Mouse (Mus musculus) kidney, embryonic 14.5 days (tissue): Measurements from ENCODE around the gene Thtpa. TPM values are rescaled to one million over a fixed set of nuclear protein-coding genes. Genes with fewer than 3 reads are reported as not detected.
A peak's percentile ranks its signal among the peaks of the same experiment; 100 is the strongest.

Source experiments
- ATAC-seq: fragments of 200-750 bp; cut with Nextera tagmentation; 2 replicates; pipeline ENCODE4 v1.8.0; 2017; ENCODE audit warnings: moderate number of reproducible peaks, mild to moderate bottlenecking, moderate TSS enrichment, moderate library complexity; ENCODE audit not compliant: low FRiP score, low TSS enrichment
- H3K27ac ChIP-seq: fragments of 300-500 bp; sonication (generic); 2 replicates; pipeline ENCODE4 v1.5.1; 2014; ENCODE audit warnings: low read depth, mild to moderate bottlenecking, low read length, moderate library complexity, mixed read lengths
- H3K27me3 ChIP-seq: fragments of 300-500 bp; sonication (generic); 2 replicates; pipeline ENCODE4 v1.6.1; 2014; ENCODE audit warnings: mild to moderate bottlenecking, low read length; ENCODE audit not compliant: control insufficient read depth, insufficient read depth
- H3K36me3 ChIP-seq: fragments of 300-500 bp; sonication (generic); 2 replicates; pipeline ENCODE4 v1.6.1; 2014; ENCODE audit warnings: low read length, mixed read lengths; ENCODE audit not compliant: control insufficient read depth, insufficient read depth
- H3K4me1 ChIP-seq: fragments of 300-500 bp; sonication (generic); 2 replicates; pipeline ENCODE4 v1.6.1; 2014; ENCODE audit warnings: low read length, mixed read lengths; ENCODE audit not compliant: control insufficient read depth, insufficient read depth
- H3K4me2 ChIP-seq: fragments of 300-500 bp; sonication (generic); replicated peaks from 2 replicates; pipeline ENCODE4 v1.6.1; 2014; ENCODE audit warnings: low read depth, mild to moderate bottlenecking, low read length
- H3K4me3 ChIP-seq: fragments of 300-500 bp; sonication (generic); 2 replicates; pipeline ENCODE4 v1.5.1; 2014; ENCODE audit warnings: mild to moderate bottlenecking, low read length
- H3K9ac ChIP-seq: fragments of 300-500 bp; sonication (generic); 2 replicates; pipeline ENCODE4 v1.6.1; 2014; ENCODE audit warnings: low read depth, mild to moderate bottlenecking, low read length, moderate library complexity
- H3K9me3 ChIP-seq: fragments of 300-500 bp; sonication (generic); 2 replicates; pipeline ENCODE4 v1.6.1; 2016; ENCODE audit warnings: low read length; ENCODE audit not compliant: control insufficient read depth
- WGBS: fragments of 180-500 bp; shearing (Covaris S2); extraction: QIAGEN DNeasy Blood & Tissue Kit; methylation state at CpG from one replicate; pipeline ENCODE4 v1.1.7; 2014; 5-methylcytosine and 5-hydroxymethylcytosine counted together
- polyA plus RNA-seq: library from polyadenylated mRNA; unstranded; fragments of >200 nt; fragmentation: Nextera tagmentation; extraction: Ambion mirVana; gene quantifications from 2 replicates; pipeline ENCODE4 v1.2.1, GENCODE M21; 2014

Thtpa gene
- polyA plus RNA-seq, 1 experiment from 2014 or later: 21.8 TPM

DNA sequence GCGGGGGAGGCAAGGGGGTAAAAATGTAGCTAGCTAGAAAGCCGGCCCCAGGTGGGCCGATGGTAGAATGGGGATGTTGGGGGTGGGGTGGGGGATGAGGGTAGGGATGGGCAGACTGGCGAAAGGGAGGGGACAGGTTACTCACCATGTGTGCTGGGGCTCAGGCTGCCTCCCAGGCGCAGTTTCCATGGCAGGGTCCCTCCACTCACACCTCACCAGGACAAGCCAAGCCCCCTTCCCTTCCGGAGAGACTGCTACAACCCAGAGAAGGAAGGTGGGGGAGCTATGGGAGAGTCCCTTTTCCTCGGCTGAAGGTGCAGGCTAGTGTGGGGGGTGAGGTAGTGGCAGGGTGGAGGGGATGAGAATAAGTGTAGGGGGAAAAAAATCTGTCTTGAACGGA lies 21.3 kb downstream of the Thtpa start:
- no peaks in the 10 kb centered on the region for H3K36me3 ChIP-seq
- peak overlapping the region; percentile 98 for H3K4me2 ChIP-seq
- no peak overlapping the region; the same call in 1 of the 2 replicates for H3K9ac ChIP-seq
- peaks cover 17% of the 10 kb centered on the region; the same call in 1 of the 2 replicates for H3K4me1 ChIP-seq
- no peak overlapping the region for H3K27ac ChIP-seq
- WGBS: 0% methylated on average over 8 of the region's 8 CpGs
- H3K9me3 ChIP-seq: no peaks in the 10 kb centered on the region
- H3K27me3 ChIP-seq: peaks cover 29% of the 10 kb centered on the region
- peak overlapping the region; percentile 59 for H3K4me3 ChIP-seq
- ATAC-seq: 0 out of 2 replicates have a peak, but pooled peaks have one; percentile 25

DNA sequence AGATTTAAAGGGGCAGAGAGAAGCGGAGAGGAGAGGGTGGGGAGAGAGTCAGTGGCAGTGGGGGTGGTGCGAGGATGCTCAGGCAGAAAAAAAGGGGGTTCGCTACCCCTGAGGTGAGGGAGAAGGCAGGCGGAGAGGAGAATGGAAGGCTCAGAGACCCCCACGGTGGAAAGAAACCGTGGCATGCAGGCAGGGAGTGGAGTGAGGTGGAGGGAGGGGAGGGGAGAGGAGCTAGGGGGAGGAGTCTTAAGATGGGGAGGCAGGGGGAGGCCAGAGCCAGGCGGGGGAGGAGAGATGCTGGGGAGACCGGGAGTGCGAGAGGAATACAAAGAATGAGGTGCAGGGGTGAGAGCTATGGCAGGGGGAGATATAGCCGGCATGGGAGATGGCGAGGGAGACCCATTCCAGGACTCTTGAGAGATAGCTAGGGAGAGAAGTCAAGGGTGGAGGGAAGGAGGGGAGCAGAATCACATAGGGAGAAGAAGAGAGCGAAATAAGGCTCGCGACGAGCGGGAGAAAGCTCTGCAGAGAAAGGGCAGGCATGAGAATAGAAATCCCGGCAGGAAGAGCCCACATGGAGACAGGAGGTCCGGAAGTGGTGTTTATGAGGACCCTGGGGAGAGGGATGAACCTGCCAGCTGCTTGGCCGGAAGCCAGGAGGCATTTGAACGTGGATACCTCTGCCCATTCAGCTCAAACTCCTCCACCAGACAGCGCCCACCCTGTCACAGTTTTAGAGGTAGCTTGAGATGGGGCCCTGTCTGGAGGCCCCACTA lies 22.0 kb downstream of the Thtpa start, which contains the start of gene Jph4:
Gene Jph4 (minus strand): TSS at position 511 of the 776 bp plus-strand sequence.
- Histone ChIP-seq H3K36me3 (no peaks in the 10 kb centered on the region), H3K4me3 (peak within 1 kb of the TSS; percentile 59), H3K4me1 (peaks cover 17% of the 10 kb centered on the region; the same call in 1 of the 2 replicates), H3K4me2 (peak within 1 kb of the TSS; percentile 98), H3K9me3 (no peaks in the 10 kb centered on the region), H3K27ac (no peak within 1 kb of the TSS), H3K27me3 (peaks cover 28% of the 10 kb centered on the region), H3K9ac (no peak within 1 kb of the TSS)
- WGBS: 5% methylated on average over 21 of the region's 21 CpGs
- no peak for ATAC-seq

DNA sequence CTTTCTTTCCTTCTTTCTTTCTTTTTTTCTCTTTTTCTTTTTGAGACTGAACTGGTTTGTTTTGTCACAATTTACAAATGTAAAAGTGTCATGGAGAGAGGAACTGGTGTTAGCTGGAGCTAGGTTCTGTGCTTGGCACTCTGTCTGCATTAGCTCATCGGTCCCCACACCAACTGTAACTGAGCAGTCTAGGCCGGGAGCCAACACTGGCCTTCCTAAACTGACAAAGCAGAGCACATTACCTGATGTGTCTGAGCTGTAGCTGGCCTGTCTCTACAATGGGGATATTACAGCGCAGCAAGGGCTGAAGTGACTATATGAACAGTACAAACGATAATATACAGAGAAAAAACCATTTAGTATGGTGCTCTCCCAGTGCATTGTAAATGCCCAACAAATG lies 24.3 kb downstream of the Thtpa start:
- WGBS: 82% methylated on average over 4 of the region's 4 CpGs
- H3K36me3 ChIP-seq: no peaks in the 10 kb centered on the region
- H3K27ac ChIP-seq: no peak overlapping the region
- no peak for ATAC-seq
- H3K4me1 ChIP-seq: peaks cover 17% of the 10 kb centered on the region; the same call in 1 of the 2 replicates
- H3K9ac ChIP-seq: no peak overlapping the region
- H3K4me2 ChIP-seq: no peak overlapping the region
- H3K27me3 ChIP-seq: peaks cover 15% of the 10 kb centered on the region
- no peak overlapping the region for H3K4me3 ChIP-seq
- no peaks in the 10 kb centered on the region for H3K9me3 ChIP-seq

DNA sequence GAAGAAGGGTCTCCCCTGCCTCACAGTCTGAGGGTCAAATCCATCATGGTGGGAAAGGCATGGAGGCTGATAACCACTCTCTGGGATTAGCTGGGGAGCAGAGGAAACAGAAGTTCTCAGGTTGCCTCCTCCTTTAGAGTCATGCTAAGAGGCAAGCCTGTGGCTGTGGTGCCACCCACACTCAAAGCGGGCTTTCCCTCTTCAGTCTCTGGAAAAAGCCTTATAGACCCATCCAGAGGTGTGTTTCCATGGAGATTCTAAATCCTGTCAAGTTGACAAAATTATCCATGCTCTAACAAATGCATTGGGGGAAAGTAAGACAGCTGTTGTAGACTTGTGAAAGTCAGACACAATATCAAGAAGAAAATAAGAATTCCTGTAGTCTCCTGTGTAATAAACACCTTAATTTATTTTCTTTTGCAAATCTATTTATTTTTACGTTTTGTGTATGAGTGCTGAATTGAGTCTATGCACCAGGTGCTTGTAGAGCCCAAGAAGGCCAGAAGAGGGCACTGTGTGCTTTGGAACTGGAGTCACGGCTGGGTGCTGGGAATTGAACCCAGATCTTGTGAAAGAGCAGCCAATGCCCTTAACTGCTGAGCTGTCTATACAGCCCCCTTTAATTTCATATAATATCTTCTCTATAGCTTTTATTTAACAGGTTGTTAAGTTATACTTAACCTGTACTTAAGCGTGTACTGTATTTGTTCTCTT lies 25.0 kb downstream of the Thtpa start:
- no peak overlapping the region for H3K27ac ChIP-seq
- H3K36me3 ChIP-seq: no peaks in the 10 kb centered on the region
- H3K9ac ChIP-seq: no peak overlapping the region
- peaks cover 8% of the 10 kb centered on the region for H3K27me3 ChIP-seq
- H3K9me3 ChIP-seq: no peaks in the 10 kb centered on the region
- H3K4me3 ChIP-seq: no peak overlapping the region
- H3K4me1 ChIP-seq: peaks cover 12% of the 10 kb centered on the region; the same call in 1 of the 2 replicates
- no peak overlapping the region for H3K4me2 ChIP-seq
- 74% methylated on average over 4 of the region's 4 CpGs for WGBS
- no peak for ATAC-seq

DNA sequence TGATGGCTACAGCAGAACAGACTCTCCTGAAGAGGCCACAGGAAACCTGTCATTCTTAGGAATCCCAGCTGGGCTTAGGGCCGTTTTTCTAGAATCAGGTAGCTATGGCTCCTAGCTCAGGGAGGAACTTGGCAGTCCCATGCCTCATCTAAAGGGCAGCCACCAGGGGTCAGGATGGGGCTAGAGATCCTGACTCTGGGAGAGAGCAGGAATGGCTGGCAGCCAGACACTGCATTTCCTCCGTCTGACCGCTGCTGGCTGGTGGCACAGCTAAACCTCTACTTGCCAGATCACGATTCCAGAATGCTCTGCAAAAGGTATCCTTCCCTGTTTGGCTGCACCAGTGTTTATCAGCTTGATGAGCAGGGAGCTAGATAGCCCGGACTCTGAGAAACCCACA lies 27.4 kb downstream of the Thtpa start:
- WGBS: 7% methylated on average over 5 of the region's 5 CpGs
- no peaks in the 10 kb centered on the region; the same call in 1 of the 2 replicates for H3K4me1 ChIP-seq
- H3K27ac ChIP-seq: no peak overlapping the region
- H3K9me3 ChIP-seq: no peaks in the 10 kb centered on the region
- no peak overlapping the region for H3K9ac ChIP-seq
- no peak overlapping the region for H3K4me3 ChIP-seq
- H3K36me3 ChIP-seq: no peaks in the 10 kb centered on the region
- H3K27me3 ChIP-seq: no peaks in the 10 kb centered on the region; the same call in 1 of the 2 replicates
- peak; percentile 92 for ATAC-seq
- H3K4me2 ChIP-seq: no peak overlapping the region; the same call in 1 of the 2 replicates

DNA sequence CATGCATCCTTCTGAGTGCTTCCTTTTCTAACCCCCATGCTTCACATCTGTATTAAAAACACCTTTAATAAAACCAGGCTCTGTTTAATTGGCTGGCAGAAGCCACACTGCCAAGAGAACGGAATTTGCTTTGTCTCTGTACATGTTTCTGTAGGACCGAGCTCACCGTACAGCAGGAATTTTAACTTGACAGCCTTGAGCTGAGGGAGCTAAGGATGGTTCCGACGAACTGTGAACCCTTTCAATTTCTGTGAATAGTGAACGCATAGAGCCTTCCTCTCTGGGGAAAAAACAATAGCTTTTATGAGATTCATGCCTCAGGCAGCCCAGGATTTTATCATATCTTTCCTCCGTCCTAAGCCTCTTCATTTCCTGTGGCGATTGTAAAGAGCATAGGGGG lies 27.8 kb downstream of the Thtpa start:
- ATAC-seq: no peak
- no peak overlapping the region for H3K9ac ChIP-seq
- no peaks in the 10 kb centered on the region for H3K4me1 ChIP-seq
- H3K27me3 ChIP-seq: no peaks in the 10 kb centered on the region
- WGBS: 53% methylated on average over 8 of the region's 8 CpGs
- no peak overlapping the region for H3K27ac ChIP-seq
- H3K9me3 ChIP-seq: no peaks in the 10 kb centered on the region
- no peak overlapping the region; the same call in 1 of the 2 replicates for H3K4me2 ChIP-seq
- no peak overlapping the region for H3K4me3 ChIP-seq
- no peaks in the 10 kb centered on the region for H3K36me3 ChIP-seq

DNA sequence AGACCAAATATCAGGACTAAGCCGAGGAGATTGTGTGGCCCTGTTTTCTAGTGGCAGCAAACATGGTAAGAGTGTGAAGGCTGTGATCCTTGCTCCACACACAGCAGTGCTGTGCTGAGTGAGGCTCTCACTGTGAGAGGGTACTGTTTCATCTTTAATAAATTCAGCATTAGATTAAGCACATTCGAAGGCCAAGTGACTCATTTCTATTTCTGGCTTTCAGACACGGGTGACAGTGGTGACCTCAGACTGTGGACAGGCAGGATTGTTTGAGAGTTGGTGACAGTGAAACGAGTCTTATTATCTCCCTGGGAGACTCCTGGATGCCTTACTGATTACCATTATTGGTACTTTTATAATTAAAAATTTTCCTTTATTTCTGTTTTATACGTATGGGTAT lies 31.1 kb downstream of the Thtpa start:
- no peaks in the 10 kb centered on the region for H3K36me3 ChIP-seq
- WGBS: 85% methylated on average over 5 of the region's 5 CpGs
- H3K4me1 ChIP-seq: no peaks in the 10 kb centered on the region
- no peak overlapping the region for H3K4me2 ChIP-seq
- no peaks in the 10 kb centered on the region for H3K27me3 ChIP-seq
- H3K27ac ChIP-seq: no peak overlapping the region
- H3K9ac ChIP-seq: no peak overlapping the region
- no peak overlapping the region for H3K4me3 ChIP-seq
- H3K9me3 ChIP-seq: no peaks in the 10 kb centered on the region
- no peak for ATAC-seq

DNA sequence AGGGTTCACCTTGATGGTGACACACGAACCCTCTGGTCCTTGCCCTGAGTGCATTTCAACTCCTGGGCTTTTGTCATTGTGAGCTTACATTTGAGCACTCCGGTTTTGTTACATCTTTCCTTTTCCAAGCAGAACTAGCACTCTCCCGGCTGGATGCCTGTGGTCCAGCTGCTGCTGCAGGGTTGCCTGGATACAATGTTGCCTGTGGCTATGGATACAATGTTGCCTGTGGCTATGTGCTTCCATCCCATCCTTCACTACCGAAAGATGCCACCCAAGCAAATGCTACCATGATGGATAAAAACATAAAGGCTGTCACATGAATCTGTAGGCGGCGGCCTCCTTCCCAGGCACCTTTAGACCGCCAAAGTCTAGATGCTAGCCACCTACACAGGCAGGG lies 31.9 kb downstream of the Thtpa start:
- WGBS: 92% methylated on average over 7 of the region's 7 CpGs
- Histone ChIP-seq H3K4me2 (no peak overlapping the region), H3K27me3 (no peaks in the 10 kb centered on the region), H3K4me1 (no peaks in the 10 kb centered on the region), H3K9me3 (no peaks in the 10 kb centered on the region), H3K4me3 (no peak overlapping the region), H3K9ac (no peak overlapping the region), H3K27ac (no peak overlapping the region), H3K36me3 (no peaks in the 10 kb centered on the region)
- ATAC-seq: no peak

DNA sequence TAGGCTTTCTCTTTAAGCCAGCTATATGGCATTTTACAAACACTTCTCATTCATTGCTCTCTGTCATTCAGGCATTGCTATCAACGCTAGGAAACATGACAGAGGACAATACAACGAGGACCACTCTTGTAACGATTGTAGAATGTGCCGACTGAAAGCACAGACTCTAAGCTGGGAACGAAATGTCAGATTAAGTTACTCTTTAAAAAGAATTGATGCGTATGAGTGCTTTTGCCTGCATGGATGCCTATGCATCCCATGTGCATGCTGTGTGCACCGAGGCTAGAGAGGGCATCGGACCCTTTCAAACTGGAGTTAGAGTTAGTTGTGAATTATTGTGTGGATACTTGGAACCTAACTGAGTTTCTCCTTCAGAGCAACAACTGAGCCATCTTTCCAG lies 41.1 kb downstream of the Thtpa start:
- Histone ChIP-seq H3K9ac (no peak overlapping the region), H3K27me3 (no peaks in the 10 kb centered on the region), H3K4me3 (no peak overlapping the region), H3K27ac (no peak overlapping the region), H3K4me2 (no peak overlapping the region), H3K4me1 (peaks cover 5% of the 10 kb centered on the region; the same call in 1 of the 2 replicates), H3K36me3 (no peaks in the 10 kb centered on the region), H3K9me3 (no peaks in the 10 kb centered on the region)
- WGBS: 55% methylated on average over 8 of the region's 8 CpGs
- ATAC-seq: no peak
